Mouse (Mus musculus): ENCODE results near the gene Sapcd1. TPM values are rescaled to one million over a fixed set of nuclear protein-coding genes. Genes with fewer than 3 reads are reported as not detected.

The Sapcd1 gene
- polyA plus RNA-seq, 1 experiment from 2014 or later = 17.2 TPM

GRCm38 (mm10) chr17:34982328-34982727, 45.5 kb downstream of the Sapcd1 start:
- no peak for TF ChIP-seq CTCF (IDR thresholded peaks at IDR 0.05; ENCODE audit: low read depth)
- DNase-seq = peak; percentile 36
- H3K4me2 ChIP-seq = peak overlapping the region; percentile 91
- ATAC-seq (ENCODE audit: insufficient read depth) = no peak; the same call in 1 of the 2 replicates
- peak overlapping the region; percentile 96 for H3K4me3 ChIP-seq (ENCODE audit: low read depth, low read length)
- no peaks in the 10 kb centered on the region for H3K9me3 ChIP-seq (ENCODE audit: low read depth, low read length)
- H3K27me3 ChIP-seq (ENCODE audit: insufficient read depth, low read length) = no peaks in the 10 kb centered on the region
- H3K27ac ChIP-seq (ENCODE audit: low read depth) = peak overlapping the region; percentile 99
- no peaks in the 10 kb centered on the region for H3K4me1 ChIP-seq (ENCODE audit: insufficient read depth)
- peak overlapping the region; percentile 94 for H3K9ac ChIP-seq
- peaks cover 25% of the 10 kb centered on the region for H3K36me3 ChIP-seq (ENCODE audit: insufficient read depth)
- WGBS = under 1% methylated on average over 15 of the region's 15 CpGs

- Histone ChIP-seq H3K27me3 (ENCODE audit: insufficient read depth, low read length) (no peaks in the 10 kb centered on the region), H3K9ac (peak within 1 kb of the TSS; percentile 94), H3K4me1 (ENCODE audit: insufficient read depth) (no peaks in the 10 kb centered on the region), H3K4me2 (peak within 1 kb of the TSS; percentile 91), H3K27ac (ENCODE audit: low read depth) (peak within 1 kb of the TSS; percentile 99), H3K36me3 (ENCODE audit: insufficient read depth) (peaks cover 23% of the 10 kb centered on the region), H3K4me3 (ENCODE audit: low read depth, low read length) (peak within 1 kb of the TSS; percentile 96), H3K9me3 (ENCODE audit: low read depth, low read length) (no peaks in the 10 kb centered on the region)
- ATAC-seq (ENCODE audit: insufficient read depth) = peak; percentile 94
- no peak for TF ChIP-seq CTCF (IDR thresholded peaks at IDR 0.05; ENCODE audit: low read depth)
- peak; percentile 96 for DNase-seq
- 1% methylated on average over 58 of the region's 58 CpGs for WGBS
These were observed 46.1 kb downstream of the Sapcd1 start, which contains the start of gene Lsm2 for GRCm38 (mm10) chr17:34981690-34982180. Lsm2 (plus strand) TSS chr17:34981862.

- Histone ChIP-seq H3K4me3 (ENCODE audit: low read depth, low read length) (peak overlapping the region; percentile 96), H3K27me3 (ENCODE audit: insufficient read depth, low read length) (no peaks in the 10 kb centered on the region), H3K9me3 (ENCODE audit: low read depth, low read length) (no peaks in the 10 kb centered on the region), H3K27ac (ENCODE audit: low read depth) (no peak overlapping the region; the same call in 1 of the 2 replicates), H3K36me3 (ENCODE audit: insufficient read depth) (peaks cover 12% of the 10 kb centered on the region), H3K4me2 (peak overlapping the region; percentile 91), H3K9ac (peak overlapping the region; percentile 94), H3K4me1 (ENCODE audit: insufficient read depth) (no peaks in the 10 kb centered on the region)
- peak; percentile 60 for TF ChIP-seq CTCF (IDR thresholded peaks at IDR 0.05; ENCODE audit: low read depth)
- DNase-seq = peak; percentile 85
- no peak for ATAC-seq (ENCODE audit: insufficient read depth)
- 5% methylated on average over 2 of the region's 2 CpGs for WGBS
These were observed 47.2 kb downstream of the Sapcd1 start for GRCm38 (mm10) chr17:34980655-34981054.

GRCm38 (mm10) chr17:34979631-34980030, 48.2 kb downstream of the Sapcd1 start:
- no peaks in the 10 kb centered on the region for H3K9me3 ChIP-seq (ENCODE audit: low read depth, low read length)
- WGBS = 84% methylated on average over 4 of the region's 4 CpGs
- peaks cover 2% of the 10 kb centered on the region for H3K36me3 ChIP-seq (ENCODE audit: insufficient read depth)
- no peak overlapping the region for H3K9ac ChIP-seq
- H3K4me3 ChIP-seq (ENCODE audit: low read depth, low read length) = no peak overlapping the region
- no peaks in the 10 kb centered on the region for H3K27me3 ChIP-seq (ENCODE audit: insufficient read depth, low read length)
- ATAC-seq (ENCODE audit: insufficient read depth) = no peak
- H3K4me2 ChIP-seq = no peak overlapping the region
- DNase-seq = no peak
- H3K27ac ChIP-seq (ENCODE audit: low read depth) = no peak overlapping the region
- no peak for TF ChIP-seq CTCF (IDR thresholded peaks at IDR 0.05; ENCODE audit: low read depth)
- H3K4me1 ChIP-seq (ENCODE audit: insufficient read depth) = no peaks in the 10 kb centered on the region

GRCm38 (mm10) chr17:34978239-34978638, 49.6 kb downstream of the Sapcd1 start:
- Histone ChIP-seq H3K36me3 (ENCODE audit: insufficient read depth) (no peaks in the 10 kb centered on the region; the same call in 1 of the 2 replicates), H3K4me1 (ENCODE audit: insufficient read depth) (no peaks in the 10 kb centered on the region), H3K4me3 (ENCODE audit: low read depth, low read length) (no peak overlapping the region), H3K27ac (ENCODE audit: low read depth) (no peak overlapping the region), H3K9me3 (ENCODE audit: low read depth, low read length) (no peaks in the 10 kb centered on the region), H3K27me3 (ENCODE audit: insufficient read depth, low read length) (no peaks in the 10 kb centered on the region), H3K9ac (no peak overlapping the region), H3K4me2 (no peak overlapping the region)
- TF ChIP-seq CTCF (IDR thresholded peaks at IDR 0.05; ENCODE audit: low read depth) = no peak
- DNase-seq = no peak
- ATAC-seq (ENCODE audit: insufficient read depth) = no peak
- 84% methylated on average over 27 of the region's 27 CpGs for WGBS

- Histone ChIP-seq H3K4me1 (ENCODE audit: insufficient read depth) (no peaks in the 10 kb centered on the region), H3K27me3 (ENCODE audit: insufficient read depth, low read length) (no peaks in the 10 kb centered on the region), H3K9me3 (ENCODE audit: low read depth, low read length) (no peaks in the 10 kb centered on the region), H3K27ac (ENCODE audit: low read depth) (no peak overlapping the region), H3K4me2 (no peak overlapping the region), H3K9ac (no peak overlapping the region), H3K4me3 (ENCODE audit: low read depth, low read length) (no peak overlapping the region), H3K36me3 (ENCODE audit: insufficient read depth) (no peaks in the 10 kb centered on the region; the same call in 1 of the 2 replicates)
- no peak for TF ChIP-seq CTCF (IDR thresholded peaks at IDR 0.05; ENCODE audit: low read depth)
- DNase-seq (no peak), ATAC-seq (ENCODE audit: insufficient read depth) (no peak)
- 92% methylated on average over 20 of the region's 20 CpGs for WGBS
These were observed 50.8 kb downstream of the Sapcd1 start for GRCm38 (mm10) chr17:34977000-34977399.

Other genes with a start within 250 kb of the Sapcd1 start
- gene Cyp21a1, start 223.5 kb downstream of the Sapcd1 start, polyA plus RNA-seq (2014; fragmentation: Nextera tagmentation; extraction: Ambion mirVana) = not detected in 2 replicates
- 22.2 and 25.0 TPM in 2 replicates for gene Stk19, start 191.1 kb downstream of the Sapcd1 start, polyA plus RNA-seq (2014; fragmentation: Nextera tagmentation; extraction: Ambion mirVana)
- gene Dxo, start 191.0 kb downstream of the Sapcd1 start, polyA plus RNA-seq (2014; fragmentation: Nextera tagmentation; extraction: Ambion mirVana) = 56.0 and 71.5 TPM in 2 replicates
- 44.6 and 50.3 TPM in 2 replicates for gene Skiv2l, start 177.8 kb downstream of the Sapcd1 start, polyA plus RNA-seq (2014; fragmentation: Nextera tagmentation; extraction: Ambion mirVana)
- 110 and 115 TPM in 2 replicates for gene Nelfe, start 177.6 kb downstream of the Sapcd1 start, polyA plus RNA-seq (2014; fragmentation: Nextera tagmentation; extraction: Ambion mirVana)
- gene Cfb, start 165.5 kb downstream of the Sapcd1 start, polyA plus RNA-seq (2014; fragmentation: Nextera tagmentation; extraction: Ambion mirVana) = 1.8 and 2.5 TPM in 2 replicates
- gene Zbtb12, start 148.5 kb downstream of the Sapcd1 start, polyA plus RNA-seq (2014; fragmentation: Nextera tagmentation; extraction: Ambion mirVana) = 0.81 and 1.2 TPM in 2 replicates
- not detected in 2 replicates for gene Gm20547, start 146.0 kb downstream of the Sapcd1 start, polyA plus RNA-seq (2014; fragmentation: Nextera tagmentation; extraction: Ambion mirVana)
- gene C2, start 129.8 kb downstream of the Sapcd1 start, polyA plus RNA-seq (2014; fragmentation: Nextera tagmentation; extraction: Ambion mirVana) = 1.3 and 1.4 TPM in 2 replicates
- gene Ehmt2, start 129.5 kb downstream of the Sapcd1 start, polyA plus RNA-seq (2014; fragmentation: Nextera tagmentation; extraction: Ambion mirVana) = 64.1 and 71.0 TPM in 2 replicates
- gene Slc44a4, start 113.5 kb downstream of the Sapcd1 start, polyA plus RNA-seq (2014; fragmentation: Nextera tagmentation; extraction: Ambion mirVana) = 0.42 and 0.55 TPM in 2 replicates
- gene Neu1, start 96.8 kb downstream of the Sapcd1 start, polyA plus RNA-seq (2014; fragmentation: Nextera tagmentation; extraction: Ambion mirVana) = 10.6 and 11.6 TPM in 2 replicates
- gene Hspa1b, start 68.8 kb downstream of the Sapcd1 start, polyA plus RNA-seq (2014; fragmentation: Nextera tagmentation; extraction: Ambion mirVana) = 0.16 and 0.35 TPM in 2 replicates
- gene Gm20481, start 58.1 kb downstream of the Sapcd1 start, polyA plus RNA-seq (2014; fragmentation: Nextera tagmentation; extraction: Ambion mirVana) = 1.3 TPM in 1 of 2 replicates, not detected in the other
- 2.0 and 2.1 TPM in 2 replicates for gene Hspa1a, start 55.9 kb downstream of the Sapcd1 start, polyA plus RNA-seq (2014; fragmentation: Nextera tagmentation; extraction: Ambion mirVana)
- 0.83 and 1.1 TPM in 2 replicates for gene Hspa1l, start 55.3 kb downstream of the Sapcd1 start, polyA plus RNA-seq (2014; fragmentation: Nextera tagmentation; extraction: Ambion mirVana)
- gene Lsm2, start 46.2 kb downstream of the Sapcd1 start, polyA plus RNA-seq (2014; fragmentation: Nextera tagmentation; extraction: Ambion mirVana) = 241 and 265 TPM in 2 replicates
- gene Vars, start 27.0 kb downstream of the Sapcd1 start, polyA plus RNA-seq (2014; fragmentation: Nextera tagmentation; extraction: Ambion mirVana) = 135 and 161 TPM in 2 replicates
- gene Vwa7, start 11.4 kb downstream of the Sapcd1 start, polyA plus RNA-seq (2014; fragmentation: Nextera tagmentation; extraction: Ambion mirVana) = 0.11 and 0.47 TPM in 2 replicates
- gene Msh5, start 18.7 kb upstream of the Sapcd1 start, polyA plus RNA-seq (2014; fragmentation: Nextera tagmentation; extraction: Ambion mirVana) = 4.2 and 4.6 TPM in 2 replicates
- 67.1 and 73.6 TPM in 2 replicates for gene Clic1, start 21.9 kb upstream of the Sapcd1 start, polyA plus RNA-seq (2014; fragmentation: Nextera tagmentation; extraction: Ambion mirVana)
- gene Ddah2, start 31.0 kb upstream of the Sapcd1 start, polyA plus RNA-seq (2014; fragmentation: Nextera tagmentation; extraction: Ambion mirVana) = 319 and 338 TPM in 2 replicates
- gene Ly6g6c, start 37.4 kb upstream of the Sapcd1 start, polyA plus RNA-seq (2014; fragmentation: Nextera tagmentation; extraction: Ambion mirVana) = 0.38 TPM in 1 of 2 replicates, not detected in the other
- 0.95 and 1.4 TPM in 2 replicates for gene Mpig6b, start 38.2 kb upstream of the Sapcd1 start, polyA plus RNA-seq (2014; fragmentation: Nextera tagmentation; extraction: Ambion mirVana)
- gene Ly6g6e, start 48.9 kb upstream of the Sapcd1 start, polyA plus RNA-seq (2014; fragmentation: Nextera tagmentation; extraction: Ambion mirVana) = 0.39 and 0.43 TPM in 2 replicates
- gene Ly6g6d, start 50.0 kb upstream of the Sapcd1 start, polyA plus RNA-seq (2014; fragmentation: Nextera tagmentation; extraction: Ambion mirVana) = 2.7 and 4.0 TPM in 2 replicates
- 0.49 and 0.96 TPM in 2 replicates for gene Ly6g6f, start 57.6 kb upstream of the Sapcd1 start, polyA plus RNA-seq (2014; fragmentation: Nextera tagmentation; extraction: Ambion mirVana)
- 79.7 and 80.9 TPM in 2 replicates for gene Abhd16a, start 61.2 kb upstream of the Sapcd1 start, polyA plus RNA-seq (2014; fragmentation: Nextera tagmentation; extraction: Ambion mirVana)
- gene Ly6g5c, start 80.3 kb upstream of the Sapcd1 start, polyA plus RNA-seq (2014; fragmentation: Nextera tagmentation; extraction: Ambion mirVana) = not detected in 2 replicates
- 1.1 TPM in 2 replicates for gene Ly6g5b, start 87.4 kb upstream of the Sapcd1 start, polyA plus RNA-seq (2014; fragmentation: Nextera tagmentation; extraction: Ambion mirVana)
- gene Gpank1, start 93.4 kb upstream of the Sapcd1 start, polyA plus RNA-seq (2014; fragmentation: Nextera tagmentation; extraction: Ambion mirVana) = 18.3 and 19.0 TPM in 2 replicates
- 288 and 291 TPM in 2 replicates for gene Csnk2b, start 94.0 kb upstream of the Sapcd1 start, polyA plus RNA-seq (2014; fragmentation: Nextera tagmentation; extraction: Ambion mirVana)
- 6.8 and 7.6 TPM in 2 replicates for gene D17H6S53E, start 98.4 kb upstream of the Sapcd1 start, polyA plus RNA-seq (2014; fragmentation: Nextera tagmentation; extraction: Ambion mirVana)
- gene Apom, start 104.0 kb upstream of the Sapcd1 start, polyA plus RNA-seq (2014; fragmentation: Nextera tagmentation; extraction: Ambion mirVana) = 0.31 and 0.67 TPM in 2 replicates
- 65.9 and 69.1 TPM in 2 replicates for gene Bag6, start 107.2 kb upstream of the Sapcd1 start, polyA plus RNA-seq (2014; fragmentation: Nextera tagmentation; extraction: Ambion mirVana)
- gene Prrc2a, start 136.9 kb upstream of the Sapcd1 start, polyA plus RNA-seq (2014; fragmentation: Nextera tagmentation; extraction: Ambion mirVana) = 210 and 238 TPM in 2 replicates
- gene Aif1, start 148.1 kb upstream of the Sapcd1 start, polyA plus RNA-seq (2014; fragmentation: Nextera tagmentation; extraction: Ambion mirVana) = 6.0 and 11.9 TPM in 2 replicates
- 11.6 and 14.1 TPM in 2 replicates for gene Lst1, start 160.4 kb upstream of the Sapcd1 start, polyA plus RNA-seq (2014; fragmentation: Nextera tagmentation; extraction: Ambion mirVana)
- 0.43 TPM in 1 of 2 replicates, not detected in the other for gene Ltb, start 166.4 kb upstream of the Sapcd1 start, polyA plus RNA-seq (2014; fragmentation: Nextera tagmentation; extraction: Ambion mirVana)
- gene Tnf, start 174.0 kb upstream of the Sapcd1 start, polyA plus RNA-seq (2014; fragmentation: Nextera tagmentation; extraction: Ambion mirVana) = 0.12 and 0.21 TPM in 2 replicates
- 0.26 TPM in 1 of 2 replicates, not detected in the other for gene Lta, start 177.3 kb upstream of the Sapcd1 start, polyA plus RNA-seq (2014; fragmentation: Nextera tagmentation; extraction: Ambion mirVana)
- gene Gm16181, start 192.8 kb upstream of the Sapcd1 start, polyA plus RNA-seq (2014; fragmentation: Nextera tagmentation; extraction: Ambion mirVana) = 0.37 and 0.70 TPM in 2 replicates
- 3.7 and 5.9 TPM in 2 replicates for gene Atp6v1g2, start 205.6 kb upstream of the Sapcd1 start, polyA plus RNA-seq (2014; fragmentation: Nextera tagmentation; extraction: Ambion mirVana)
- 3.0 and 4.5 TPM in 2 replicates for gene Nfkbil1, start 207.8 kb upstream of the Sapcd1 start, polyA plus RNA-seq (2014; fragmentation: Nextera tagmentation; extraction: Ambion mirVana)
- 529 and 569 TPM in 2 replicates for gene Ddx39b, start 213.7 kb upstream of the Sapcd1 start, polyA plus RNA-seq (2014; fragmentation: Nextera tagmentation; extraction: Ambion mirVana)
- gene H2-D1, start 234.7 kb upstream of the Sapcd1 start, polyA plus RNA-seq (2014; fragmentation: Nextera tagmentation; extraction: Ambion mirVana) = 69.7 and 73.2 TPM in 2 replicates

Measured in lung, embryonic 14.5 days (tissue).